Mouse (Mus musculus) intestine, embryonic 16.5 days (tissue): ENCODE measurements around the gene Rbm28. TPM values are rescaled to one million over a fixed set of nuclear protein-coding genes. Genes with fewer than 3 reads are reported as not detected.

Experiments
- ATAC-seq: fragments of 200-750 bp; cut with Nextera tagmentation; 2 replicates; pipeline ENCODE4 v1.8.0; 2017; ENCODE audit warnings: moderate TSS enrichment, moderate library complexity
- H3K27ac ChIP-seq: fragments of 300-500 bp; sonication (generic); 2 replicates; pipeline ENCODE4 v1.5.1; 2014; ENCODE audit warnings: mild to moderate bottlenecking, low read length
- H3K27me3 ChIP-seq: fragments of 300-500 bp; sonication (generic); replicated peaks from 2 replicates; pipeline ENCODE4 v1.6.1; 2014; ENCODE audit warnings: low read length, control low read depth, mixed read lengths; ENCODE audit not compliant: control insufficient read depth, insufficient read depth
- H3K36me3 ChIP-seq: fragments of 300-500 bp; sonication (generic); 2 replicates; pipeline ENCODE4 v1.6.1; 2014; ENCODE audit warnings: low read length, control low read depth; ENCODE audit not compliant: control insufficient read depth, insufficient read depth
- H3K4me1 ChIP-seq: fragments of 300-500 bp; sonication (generic); 2 replicates; pipeline ENCODE4 v1.6.1; 2014; ENCODE audit warnings: low read length, control low read depth, mixed read lengths; ENCODE audit not compliant: control insufficient read depth, insufficient read depth
- H3K4me2 ChIP-seq: fragments of 300-500 bp; sonication (generic); 2 replicates; pipeline ENCODE4 v1.6.1; 2014; ENCODE audit warnings: low read depth, low read length, control low read depth
- H3K4me3 ChIP-seq: fragments of 300-500 bp; sonication (generic); 2 replicates; pipeline ENCODE4 v1.5.1; 2014; ENCODE audit warnings: mild to moderate bottlenecking, low read length
- H3K9ac ChIP-seq: fragments of 300-500 bp; sonication (generic); 2 replicates; pipeline ENCODE4 v1.6.1; 2014; ENCODE audit warnings: low read depth, low read length
- H3K9me3 ChIP-seq: fragments of 300-500 bp; sonication (generic); 2 replicates; pipeline ENCODE4 v1.6.1; 2016; ENCODE audit warnings: low read length, control low read depth; ENCODE audit not compliant: control insufficient read depth
- WGBS: fragments of 180-500 bp; shearing (Covaris S2); extraction: QIAGEN DNeasy Blood & Tissue Kit; methylation state at CpG from one replicate; pipeline ENCODE4 v1.1.7; 2014; 5-methylcytosine and 5-hydroxymethylcytosine counted together
- polyA plus RNA-seq: library from polyadenylated mRNA; unstranded; fragments of >200 nt; fragmentation: Nextera tagmentation; extraction: Ambion mirVana; gene quantifications from 2 replicates; pipeline ENCODE4 v1.2.1, GENCODE M21; 2015

Rbm28 gene
- polyA plus RNA-seq, 1 experiment from 2014 or later, result 23.5 TPM

GRCm38 (mm10) chr6:29204932-29205614, 40.3 kb upstream of the Rbm28 start:
- Histone ChIP-seq H3K9ac (no peak overlapping the region), H3K4me3 (no peak overlapping the region), H3K4me2 (no peak overlapping the region), H3K36me3 (peaks cover 4% of the 10 kb centered on the region; the same call in 1 of the 2 replicates), H3K9me3 (no peaks in the 10 kb centered on the region), H3K27me3 (no peaks in the 10 kb centered on the region), H3K4me1 (no peaks in the 10 kb centered on the region), H3K27ac (no peak overlapping the region)
- peak; percentile 43; the same call in 1 of the 2 replicates for ATAC-seq
- 52% methylated on average over 15 of the region's 15 CpGs for WGBS

DNA sequence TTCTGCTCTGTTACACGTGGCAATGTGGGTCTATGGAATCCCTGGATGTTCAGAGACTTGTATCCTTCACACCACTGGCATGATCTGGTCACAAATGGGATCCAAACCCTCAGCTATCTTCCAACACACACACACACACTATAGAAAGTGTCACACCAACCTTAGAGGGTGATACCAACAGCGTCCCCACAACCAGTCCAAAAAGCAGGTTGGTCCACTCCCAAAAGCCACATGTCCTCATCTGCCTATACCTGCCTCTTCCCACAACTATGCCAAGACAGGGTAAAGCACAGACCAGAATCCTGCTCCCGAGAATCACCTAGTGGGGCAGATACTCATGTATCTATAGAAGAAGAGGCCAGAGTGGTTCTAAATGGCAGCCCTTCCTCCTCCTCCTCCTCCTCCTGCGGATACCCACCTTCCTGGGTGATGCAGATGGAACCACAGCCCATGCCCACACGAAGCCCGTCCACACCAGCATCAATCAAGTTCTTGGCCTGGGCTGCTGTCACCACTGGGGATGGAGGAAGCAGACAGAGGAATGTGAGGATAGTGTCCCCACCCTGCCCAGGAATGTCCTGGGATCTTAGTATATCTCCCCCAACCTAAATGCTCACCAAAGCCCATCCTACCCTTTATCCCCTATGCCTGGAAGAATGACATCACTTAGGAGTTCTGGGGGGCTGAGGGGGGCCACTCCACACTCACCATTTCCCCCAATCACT, 39.2 kb upstream of the Rbm28 start:
- Histone ChIP-seq H3K36me3 (peaks cover 4% of the 10 kb centered on the region; the same call in 1 of the 2 replicates), H3K27ac (no peak overlapping the region), H3K4me3 (no peak overlapping the region), H3K9me3 (no peaks in the 10 kb centered on the region), H3K9ac (no peak overlapping the region), H3K4me2 (no peak overlapping the region), H3K27me3 (no peaks in the 10 kb centered on the region), H3K4me1 (0 out of 2 replicates have a peak, but pooled peaks cover under 1% of the 10 kb centered on the region)
- 86% methylated on average over 6 of the region's 6 CpGs for WGBS
- no peak for ATAC-seq

DNA sequence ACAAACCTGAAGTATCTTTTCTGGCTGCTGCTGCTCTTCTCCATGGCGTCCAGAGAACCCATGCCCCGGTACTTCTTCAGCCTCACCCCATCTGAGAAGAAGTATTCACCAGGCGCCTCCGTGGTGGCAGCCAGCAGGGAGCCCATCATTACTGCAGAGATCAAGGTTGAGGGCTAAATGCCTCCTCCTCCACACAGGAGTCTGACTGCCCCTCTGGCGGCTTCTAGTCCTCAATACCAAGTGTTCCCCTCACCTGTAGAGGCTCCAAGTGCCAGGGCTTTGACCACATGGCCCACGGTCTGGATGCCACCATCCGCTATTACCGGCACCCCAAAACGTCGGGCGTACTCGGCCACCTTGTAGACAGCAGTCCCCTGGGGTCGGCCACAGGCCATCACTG, 38.3 kb upstream of the Rbm28 start:
- Histone ChIP-seq H3K27me3 (no peaks in the 10 kb centered on the region), H3K36me3 (peaks cover 4% of the 10 kb centered on the region; the same call in 1 of the 2 replicates), H3K4me1 (0 out of 2 replicates have a peak, but pooled peaks cover 3% of the 10 kb centered on the region), H3K9me3 (no peaks in the 10 kb centered on the region), H3K27ac (no peak overlapping the region), H3K9ac (no peak overlapping the region), H3K4me3 (no peak overlapping the region), H3K4me2 (no peak overlapping the region)
- 89% methylated on average over 13 of the region's 13 CpGs for WGBS
- ATAC-seq, result no peak

GRCm38 (mm10) chr6:29201988-29202387, 37.2 kb upstream of the Rbm28 start:
- Histone ChIP-seq H3K36me3 (peaks cover 4% of the 10 kb centered on the region; the same call in 1 of the 2 replicates), H3K9ac (no peak overlapping the region), H3K4me1 (0 out of 2 replicates have a peak, but pooled peaks cover 3% of the 10 kb centered on the region), H3K27ac (no peak overlapping the region), H3K4me3 (no peak overlapping the region), H3K27me3 (no peaks in the 10 kb centered on the region), H3K4me2 (no peak overlapping the region), H3K9me3 (no peaks in the 10 kb centered on the region)
- ATAC-seq, result no peak
- 87% methylated on average over 8 of the region's 8 CpGs for WGBS

DNA sequence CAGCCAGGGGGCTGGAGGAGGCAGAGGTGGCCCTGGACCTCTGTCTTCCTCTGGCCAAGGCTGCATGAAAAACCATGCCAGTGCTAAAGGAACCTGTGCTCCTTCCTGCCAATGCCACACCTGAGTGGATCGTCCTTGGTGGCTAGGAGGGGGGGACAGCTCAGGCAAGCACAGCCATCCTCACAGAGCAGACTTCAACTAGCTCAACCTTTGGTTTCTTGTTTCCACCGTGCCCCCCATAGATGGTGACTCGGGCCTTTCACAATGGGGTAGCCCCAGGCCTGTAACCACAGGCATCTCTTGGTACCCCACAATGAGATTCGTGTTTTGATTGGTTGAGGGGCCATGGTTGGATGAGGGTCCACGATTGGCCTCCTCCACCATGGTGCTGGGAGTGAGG, 36.5 kb upstream of the Rbm28 start:
- Histone ChIP-seq H3K36me3 (0 out of 2 replicates have a peak, but pooled peaks cover 4% of the 10 kb centered on the region), H3K4me1 (0 out of 2 replicates have a peak, but pooled peaks cover 3% of the 10 kb centered on the region), H3K27me3 (no peaks in the 10 kb centered on the region), H3K27ac (no peak overlapping the region), H3K4me3 (no peak overlapping the region), H3K4me2 (no peak overlapping the region), H3K9ac (no peak overlapping the region), H3K9me3 (no peaks in the 10 kb centered on the region)
- 92% methylated on average over 5 of the region's 5 CpGs for WGBS
- ATAC-seq, result no peak

DNA sequence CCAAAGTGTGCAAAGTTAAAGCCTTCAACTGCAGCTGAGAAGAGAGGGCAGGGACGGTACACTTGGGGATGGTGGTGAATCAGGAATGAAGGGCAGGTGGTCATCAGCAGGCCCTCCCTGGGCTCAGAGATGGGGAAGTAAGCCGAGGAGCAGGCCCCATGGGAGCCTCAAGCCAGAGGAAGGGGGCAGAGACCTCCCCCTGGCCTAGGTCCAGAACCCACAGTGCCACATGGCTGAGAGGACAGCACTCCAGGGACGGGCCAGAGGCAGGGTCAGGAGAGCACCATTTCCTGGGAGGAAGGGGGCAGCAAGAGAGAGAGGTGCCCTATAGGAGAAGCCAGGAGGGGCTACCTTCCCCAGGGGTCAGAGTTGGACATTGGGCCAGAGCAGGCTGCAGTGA, 35.7 kb upstream of the Rbm28 start:
- Histone ChIP-seq H3K9ac (no peak overlapping the region), H3K4me2 (no peak overlapping the region), H3K4me3 (no peak overlapping the region), H3K36me3 (0 out of 2 replicates have a peak, but pooled peaks cover 4% of the 10 kb centered on the region), H3K9me3 (no peaks in the 10 kb centered on the region), H3K27ac (no peak overlapping the region), H3K4me1 (0 out of 2 replicates have a peak, but pooled peaks cover 3% of the 10 kb centered on the region), H3K27me3 (no peaks in the 10 kb centered on the region)
- WGBS, result 73% methylated on average over 3 of the region's 3 CpGs
- no peak for ATAC-seq

GRCm38 (mm10) chr6:29199223-29199855, 34.5 kb upstream of the Rbm28 start:
- Histone ChIP-seq H3K4me1 (0 out of 2 replicates have a peak, but pooled peaks cover 3% of the 10 kb centered on the region), H3K36me3 (0 out of 2 replicates have a peak, but pooled peaks cover 4% of the 10 kb centered on the region), H3K9me3 (no peaks in the 10 kb centered on the region), H3K4me3 (peak overlapping the region; percentile 47), H3K27me3 (no peaks in the 10 kb centered on the region), H3K27ac (no peak overlapping the region), H3K4me2 (peak overlapping the region; percentile 66), H3K9ac (peak overlapping the region; percentile 60)
- 26% methylated on average over 8 of the region's 8 CpGs for WGBS
- no peak for ATAC-seq

DNA sequence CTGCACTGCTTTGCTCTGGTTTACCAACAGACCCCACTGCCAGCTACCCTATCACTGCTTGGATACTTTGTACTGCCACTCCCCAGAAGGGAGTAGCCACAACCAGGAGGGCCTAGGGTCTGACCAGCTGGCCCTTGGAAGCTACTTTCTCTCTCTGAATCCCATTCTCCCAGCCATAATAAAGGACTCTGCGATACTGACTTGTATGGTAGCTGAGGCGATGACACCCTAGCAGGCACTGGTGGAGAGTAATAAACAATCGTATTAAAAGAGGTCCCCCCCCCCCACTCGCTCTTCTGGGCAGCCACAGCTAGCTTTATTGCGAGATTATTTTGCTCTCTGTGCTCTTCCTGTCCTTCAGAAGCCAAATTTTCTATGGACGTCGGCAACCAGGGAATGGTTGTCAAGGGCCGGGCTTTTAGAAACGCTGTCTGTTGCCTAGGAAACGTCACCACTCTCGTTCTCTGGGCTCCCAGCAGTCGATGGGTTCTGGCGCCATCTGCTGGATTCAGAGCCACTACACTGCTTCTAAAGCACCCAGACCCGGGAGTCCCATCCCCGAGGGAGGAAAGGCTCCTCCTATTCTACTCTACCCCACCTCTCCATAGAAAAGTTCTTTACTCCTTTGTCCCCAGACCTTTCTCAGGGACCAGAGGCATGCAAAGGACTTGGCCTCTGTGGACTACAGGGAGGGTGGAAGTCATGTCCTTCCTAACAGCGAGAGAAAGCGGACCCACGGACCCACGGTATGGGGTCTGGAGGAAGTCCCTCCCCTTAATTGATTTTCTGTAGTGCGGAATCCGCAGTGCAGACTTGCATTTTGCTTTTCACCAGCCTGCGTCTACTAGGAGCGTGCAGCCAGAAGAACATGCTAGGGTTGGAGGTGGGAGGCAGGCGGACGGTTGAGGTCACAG, 33.8 kb upstream of the Rbm28 start:
- H3K9me3 ChIP-seq, result no peaks in the 10 kb centered on the region
- H3K4me3 ChIP-seq, result peak overlapping the region; percentile 47
- no peak overlapping the region for H3K27ac ChIP-seq
- no peaks in the 10 kb centered on the region; the same call in 1 of the 2 replicates for H3K27me3 ChIP-seq
- peak overlapping the region; percentile 66 for H3K4me2 ChIP-seq
- peak overlapping the region; percentile 60 for H3K9ac ChIP-seq
- 11% methylated on average over 25 of the region's 25 CpGs for WGBS
- peak; percentile 90 for ATAC-seq
- H3K36me3 ChIP-seq, result 0 out of 2 replicates have a peak, but pooled peaks cover 4% of the 10 kb centered on the region
- 0 out of 2 replicates have a peak, but pooled peaks cover 3% of the 10 kb centered on the region for H3K4me1 ChIP-seq
